Mouse (Mus musculus) adrenal gland, adult 8-10 months (tissue): ENCODE data around the gene C1qb. TPM values are rescaled to one million over a fixed set of nuclear protein-coding genes. Genes with fewer than 3 reads are reported as not detected.

Experiments used
- DNase-seq: peaks from one replicate; pipeline ENCODE4 v3.0.0; 2022
- total RNA-seq, 4 experiments: library from RNA; stranded (reverse); gene quantifications; 2 replicates each; pipeline ENCODE4 v1.2.4; 2022

Gene C1qb
- total RNA-seq, 4 experiments from 2014 or later, result 63.2 to 103 (median 86.1) TPM

DNA sequence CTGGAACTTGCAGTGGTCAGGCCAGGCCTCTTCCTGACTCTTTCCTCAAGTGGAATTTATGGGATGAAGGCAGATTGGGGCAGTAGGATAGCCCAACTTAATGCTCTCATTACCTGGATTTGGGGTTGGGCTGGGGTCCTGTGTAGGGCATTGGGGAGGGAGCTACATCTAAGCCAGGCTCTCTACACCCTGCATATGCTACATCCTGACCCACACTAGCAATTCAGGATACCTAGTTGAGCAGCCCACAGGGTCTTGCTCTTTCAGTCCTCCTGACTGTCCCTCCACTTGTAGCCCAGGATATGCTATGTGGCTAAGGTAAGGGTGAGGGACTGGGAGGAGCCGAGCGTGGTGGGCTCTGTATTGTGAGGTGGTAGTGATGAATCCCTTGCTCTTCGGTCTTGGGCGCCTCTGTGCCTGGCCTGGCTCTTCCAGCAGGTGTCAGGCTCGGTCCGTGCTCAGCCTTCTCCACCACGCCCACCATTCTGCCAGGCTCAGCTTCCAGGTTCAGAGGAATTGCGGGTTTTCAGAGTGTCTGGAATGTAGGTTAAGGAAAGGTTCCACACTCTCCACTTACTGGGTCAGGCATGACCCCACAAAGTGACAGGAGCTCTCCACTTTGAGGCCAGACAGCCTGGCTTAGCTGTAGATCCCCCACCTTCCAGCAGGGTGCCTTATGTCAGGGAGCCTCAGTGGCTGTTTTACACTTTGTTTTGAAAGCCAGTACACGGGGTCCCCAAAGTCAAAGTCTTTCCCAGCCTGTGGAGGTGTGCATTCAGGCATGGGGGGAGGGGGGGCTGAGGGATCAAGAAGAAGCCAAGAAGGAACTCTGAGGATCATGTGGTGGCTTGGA is 7.9 kb upstream of the C1qb start:
- DNase-seq, result no peak

DNA sequence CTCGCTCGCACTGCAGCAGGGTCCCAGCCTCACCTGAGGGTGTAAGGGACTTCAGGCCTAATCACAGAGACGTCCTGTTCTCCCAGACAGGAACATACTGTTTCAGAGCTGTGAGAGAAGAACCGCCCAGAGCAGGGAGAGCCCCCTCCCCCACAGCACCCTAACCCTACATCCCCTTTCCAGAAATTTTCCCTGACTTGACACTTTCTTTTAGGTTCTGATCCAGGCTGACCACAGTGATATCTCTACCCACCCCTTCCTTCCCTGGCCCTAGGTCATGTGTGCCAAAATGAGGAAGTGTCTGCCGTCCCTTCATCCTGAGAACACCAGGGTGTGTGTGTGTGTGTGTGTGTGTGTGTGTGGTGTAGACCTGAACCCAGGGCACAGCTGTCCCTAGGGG is 6.8 kb upstream of the C1qb start, which contains the start of gene C1qc:
Gene C1qc (minus strand): TSS at position 255 of the 400 bp plus-strand sequence.
- no peak for DNase-seq

DNA sequence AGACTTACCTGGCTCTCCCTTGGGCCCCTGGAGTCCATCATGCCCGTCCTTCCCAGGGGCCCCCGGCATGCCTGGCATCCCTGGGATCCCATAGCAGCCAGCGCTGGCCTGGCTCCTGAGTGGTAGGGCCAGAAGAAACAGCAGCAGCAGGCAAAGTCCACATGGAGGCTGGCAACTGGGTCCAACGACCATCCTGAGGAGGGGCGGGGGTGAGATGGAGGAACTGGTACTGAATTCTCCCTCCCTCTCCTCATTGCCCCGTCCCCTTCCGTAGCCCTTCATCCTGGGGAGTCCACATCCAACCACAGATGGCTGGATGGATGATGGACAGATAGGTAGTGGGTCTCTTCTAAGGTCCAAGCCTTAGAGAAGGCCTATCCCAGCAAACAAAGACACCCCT is 6.4 kb upstream of the C1qb start:
- no peak for DNase-seq

DNA sequence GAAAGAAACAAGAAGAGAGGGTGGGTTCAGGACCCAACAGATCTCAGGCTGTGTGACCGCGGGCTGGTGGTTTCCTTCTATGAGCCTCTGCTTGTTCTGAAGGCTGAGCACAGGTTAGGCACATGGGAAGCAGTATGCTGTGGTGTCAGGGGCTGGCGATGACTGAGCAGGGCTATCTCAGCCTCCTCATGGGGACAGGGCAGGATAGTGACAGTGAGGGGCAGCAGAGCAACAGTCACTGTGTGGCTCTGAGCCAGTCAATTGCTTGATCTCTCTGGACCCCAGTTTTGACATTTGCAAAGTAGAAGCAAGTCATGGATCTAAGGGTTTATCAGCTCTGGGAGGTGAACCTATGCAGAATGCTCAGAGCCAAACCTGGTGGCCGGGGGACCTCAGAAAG is 5.1 kb upstream of the C1qb start:
- DNase-seq, result no peak

DNA sequence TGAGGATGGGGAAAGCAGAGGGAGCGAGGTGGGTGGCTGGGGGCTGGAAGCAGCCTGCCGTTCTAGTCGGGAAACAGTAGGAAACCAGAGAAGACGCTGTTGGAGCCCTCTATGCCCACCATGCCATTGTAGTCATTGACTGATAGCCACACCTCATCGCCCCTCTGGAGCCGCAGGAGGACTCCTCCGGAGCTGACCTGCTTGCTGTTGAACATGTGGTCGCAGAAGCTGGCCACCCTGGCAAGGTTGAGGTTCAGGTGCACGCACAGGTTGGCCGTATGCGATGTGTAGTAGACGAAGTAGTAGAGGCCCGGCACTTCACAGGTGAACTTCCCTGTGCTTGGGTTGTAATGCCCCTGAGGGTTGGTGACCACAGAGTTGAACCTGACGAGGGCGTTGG is 4.0 kb upstream of the C1qb start:
- no peak for DNase-seq

DNA sequence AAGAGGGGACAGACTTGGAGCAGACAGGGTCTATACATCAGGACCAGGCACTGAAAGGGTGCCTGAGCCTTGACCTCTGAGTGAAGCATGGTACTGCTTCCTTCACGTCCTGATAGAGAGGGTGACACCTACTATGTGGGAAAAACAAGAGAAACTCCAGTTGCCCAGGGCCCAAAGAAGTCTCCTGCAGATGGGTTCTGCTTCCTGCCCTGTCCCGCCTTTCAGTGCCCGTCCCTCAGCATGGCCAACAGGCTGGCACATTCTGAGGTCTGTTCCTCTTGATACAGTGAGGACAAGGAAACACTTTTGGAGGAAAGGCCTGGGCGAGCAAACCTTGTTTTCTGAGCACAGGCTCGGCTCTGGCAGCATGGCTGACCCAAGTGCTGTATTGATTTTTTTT is 1.7 kb upstream of the C1qb start:
- DNase-seq, result no peak

DNA sequence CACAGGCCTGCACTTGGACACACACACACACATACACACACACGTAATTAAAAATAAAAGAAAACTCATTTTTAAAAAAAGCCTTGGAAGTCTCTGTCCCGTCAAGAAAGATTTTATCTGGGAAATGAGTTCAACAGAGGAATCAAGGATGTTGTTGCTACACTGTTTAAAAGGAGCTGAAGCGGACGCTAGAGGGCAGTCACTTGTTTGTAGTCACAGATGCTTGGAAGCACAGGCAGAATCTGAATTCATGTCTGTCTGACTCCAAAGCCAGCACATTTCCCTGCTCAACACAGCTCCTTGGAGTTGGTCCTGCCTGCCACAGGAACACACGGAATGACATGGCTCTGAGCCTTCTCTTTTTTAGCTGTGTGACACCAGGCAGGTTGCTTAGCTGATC is 7.4 kb downstream of the C1qb start:
- DNase-seq, result no peak

DNA sequence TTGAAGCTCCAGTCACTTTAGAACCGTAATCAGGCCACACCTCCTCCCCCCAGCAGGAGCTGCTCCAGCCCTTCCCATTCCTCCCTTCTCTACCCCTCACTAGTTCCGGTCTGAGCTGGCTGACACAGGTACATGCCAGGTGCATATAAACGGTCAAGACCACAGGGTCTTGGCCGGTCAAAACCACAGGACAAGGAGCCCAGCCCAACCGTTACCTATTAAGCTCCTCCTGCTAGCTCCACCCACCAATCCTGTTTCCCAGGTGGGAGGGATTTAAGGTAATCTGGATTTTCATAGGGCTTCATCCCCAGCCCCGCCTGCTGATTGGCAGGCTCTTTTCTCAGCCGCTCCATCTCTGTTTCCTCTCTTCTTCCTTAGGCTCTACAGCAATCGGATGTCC is 7.8 kb downstream of the C1qb start:
- DNase-seq, result no peak

DNA sequence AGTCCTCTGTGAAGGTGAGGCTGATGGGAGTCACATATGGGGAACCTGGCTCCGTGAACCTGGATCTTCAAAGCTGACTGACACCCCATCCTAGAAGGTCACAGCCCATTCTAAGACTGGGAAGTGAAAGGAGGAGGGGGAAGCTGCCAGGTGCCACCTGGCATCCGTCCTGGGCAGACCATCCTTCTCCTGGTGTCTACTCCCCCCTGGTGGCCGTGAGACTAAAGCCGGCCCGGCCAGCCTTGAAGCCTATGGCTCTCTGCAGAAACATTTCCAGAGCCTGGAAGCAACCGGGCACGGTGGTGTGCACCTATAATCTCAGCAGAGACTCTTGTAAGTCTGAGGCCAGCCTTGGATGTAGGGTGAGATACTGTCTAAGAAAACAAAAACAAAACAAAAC is 9.0 kb downstream of the C1qb start:
- no peak for DNase-seq

DNA sequence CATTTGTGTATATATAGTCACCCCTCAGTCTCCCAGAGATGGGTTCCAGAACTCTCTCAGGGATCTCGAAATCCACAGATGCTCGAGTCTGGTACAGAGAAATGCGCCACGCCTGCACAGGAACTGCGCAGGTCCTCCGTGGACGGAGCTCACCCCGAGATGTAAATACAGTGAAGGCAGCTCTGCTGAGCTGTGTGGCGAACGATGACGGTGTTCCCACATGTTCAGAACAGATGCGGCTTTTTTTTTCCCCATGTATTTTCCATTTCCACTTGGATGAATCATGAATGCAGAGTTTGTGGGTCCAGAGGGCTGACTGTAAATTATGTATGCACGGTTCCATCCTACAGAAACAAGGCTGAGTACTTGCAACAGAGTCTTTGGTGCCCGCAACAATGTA is 11.0 kb downstream of the C1qb start:
- DNase-seq, result no peak

DNA sequence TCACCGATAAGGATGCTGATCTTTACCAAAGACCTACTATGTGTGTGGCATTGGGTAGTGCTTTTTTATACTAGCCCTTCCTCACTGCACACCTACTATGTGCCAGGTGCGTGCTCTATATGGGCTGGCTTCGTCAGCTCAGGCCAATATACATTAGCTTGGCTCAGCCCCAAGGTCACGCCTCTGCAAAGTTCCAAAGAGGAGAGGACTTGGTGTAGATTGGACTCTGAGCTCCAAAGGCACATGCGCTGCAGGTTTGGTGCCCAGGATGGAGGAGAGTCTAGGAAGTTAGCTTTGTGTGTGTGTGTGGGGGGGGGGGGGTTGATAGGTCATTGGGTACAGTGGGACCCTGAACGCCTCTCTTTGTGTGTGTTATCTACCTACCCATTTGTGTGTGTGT is 17.6 kb downstream of the C1qb start:
- DNase-seq, result no peak

DNA sequence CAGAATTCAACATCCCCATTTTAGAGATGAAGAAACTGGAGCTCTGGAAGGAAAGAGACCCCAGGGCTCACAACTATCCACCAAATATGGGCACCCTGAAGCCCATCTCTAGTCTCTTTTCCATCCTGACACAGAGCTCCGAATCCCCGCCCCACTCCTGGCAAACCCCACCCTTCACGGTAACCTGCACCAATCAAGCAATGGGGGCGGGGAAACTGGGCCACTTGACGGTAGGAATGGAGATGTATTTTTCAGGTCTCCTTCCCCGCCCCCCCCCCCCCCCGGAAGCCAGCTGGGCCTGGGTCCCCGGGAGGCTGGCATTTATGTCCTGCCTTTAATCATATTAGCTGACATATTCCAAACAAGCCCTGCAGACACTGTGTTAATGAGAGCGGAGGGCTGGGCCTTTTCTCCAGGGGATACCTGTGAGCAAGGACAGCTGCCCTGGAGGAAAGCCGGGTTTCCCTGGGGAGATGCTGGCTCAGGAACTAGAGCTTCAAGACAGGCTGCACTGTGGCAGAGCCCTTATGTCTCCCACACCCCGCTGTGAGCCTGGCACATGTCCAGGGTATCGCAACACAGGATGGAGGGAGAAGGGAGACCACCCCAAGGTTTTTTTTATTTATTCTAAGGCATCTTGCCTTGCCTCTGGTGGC is 18.2 kb downstream of the C1qb start:
- no peak for DNase-seq

DNA sequence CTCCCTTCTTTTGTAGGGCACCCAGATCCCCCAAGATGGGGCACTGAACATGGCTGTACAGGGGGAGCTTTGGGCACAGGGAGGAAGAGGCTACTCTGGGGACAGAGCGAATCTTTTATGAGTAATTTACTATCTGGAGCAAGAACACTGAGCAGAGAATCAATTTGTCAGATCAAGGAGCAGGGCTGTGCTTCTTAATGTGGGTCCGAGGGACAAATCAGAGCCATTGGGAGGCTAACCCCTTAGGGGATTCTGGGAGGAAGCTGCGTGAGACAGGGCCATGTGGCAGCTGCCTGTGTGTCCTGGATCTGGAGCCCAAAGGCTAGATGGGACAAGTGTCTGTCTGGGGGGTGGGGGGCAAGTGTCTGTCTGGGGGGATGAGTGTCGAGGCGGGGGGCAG is 20.5 kb downstream of the C1qb start:
- no peak for DNase-seq

DNA sequence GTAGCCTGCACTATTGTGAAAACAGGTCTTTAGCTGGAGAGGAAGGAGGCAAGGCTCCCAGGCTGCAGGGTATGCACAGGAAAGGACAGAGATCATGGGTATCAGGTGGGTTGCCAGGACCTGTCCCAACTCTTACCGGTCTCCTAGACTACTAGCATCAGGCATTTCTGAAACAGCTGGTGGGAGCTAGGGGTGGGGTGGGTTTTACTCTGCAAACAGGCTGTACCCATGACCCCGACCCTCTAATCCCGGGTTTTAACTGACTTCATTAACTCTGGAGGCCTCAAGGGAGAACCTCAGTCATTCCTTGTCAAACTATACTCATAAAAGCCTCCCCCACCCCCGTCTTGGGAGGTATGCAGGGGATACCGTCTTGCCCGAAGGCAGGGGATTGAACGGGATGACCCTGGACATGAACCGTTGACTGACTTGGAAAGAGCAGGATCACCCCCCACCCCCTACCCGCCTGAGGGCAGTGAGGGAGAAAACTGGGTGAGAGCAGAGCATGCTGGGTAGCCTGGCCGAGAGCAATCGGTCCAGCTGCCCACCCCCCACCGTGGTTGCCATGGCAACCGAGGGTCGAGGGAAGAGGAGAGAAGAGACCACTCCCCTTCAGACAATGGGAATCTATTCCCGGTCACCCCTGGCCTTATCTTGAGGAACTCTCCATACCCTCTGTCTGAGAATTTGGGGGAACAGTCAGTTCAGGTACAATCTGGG is 21.1 kb downstream of the C1qb start:
- DNase-seq, result no peak

DNA sequence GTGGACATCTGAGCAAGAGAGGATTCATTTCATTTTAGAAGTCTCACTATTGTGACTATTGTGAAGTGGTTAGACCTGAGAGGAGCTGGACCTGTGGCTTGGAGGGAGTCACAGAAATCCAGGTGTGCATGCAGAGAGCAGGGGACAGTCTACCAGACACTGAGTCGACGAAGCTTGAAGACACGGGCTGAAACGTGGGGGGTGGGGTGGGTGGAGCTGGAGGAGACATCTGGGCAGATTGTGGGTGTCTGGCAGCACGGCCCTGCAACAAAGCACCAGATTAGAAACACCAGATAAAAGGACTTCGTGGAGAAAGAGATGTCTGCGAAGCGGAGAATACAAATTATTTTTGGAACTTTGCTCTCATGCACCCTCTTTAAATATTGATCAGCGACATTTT is 22.5 kb downstream of the C1qb start:
- DNase-seq, result no peak

DNA sequence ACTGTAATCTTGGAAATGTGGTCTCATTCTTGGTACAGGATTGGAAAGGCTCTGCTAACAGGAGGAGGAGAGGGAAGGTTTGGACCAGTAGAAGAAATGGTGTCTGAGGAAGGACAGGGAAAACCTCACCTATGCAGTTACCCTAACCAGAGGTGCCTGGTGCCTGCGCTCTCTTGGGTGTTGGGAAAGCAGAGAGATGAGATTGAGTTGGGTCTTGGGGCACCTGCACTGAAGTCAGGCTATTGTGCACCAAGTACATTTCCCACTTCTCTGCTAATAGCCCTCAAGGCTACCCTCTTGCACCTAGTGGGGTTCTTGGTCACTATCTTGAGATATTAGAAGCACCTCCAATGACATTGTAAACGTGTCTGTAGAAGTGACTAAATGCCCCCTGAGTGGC is 23.6 kb downstream of the C1qb start:
- DNase-seq, result no peak

DNA sequence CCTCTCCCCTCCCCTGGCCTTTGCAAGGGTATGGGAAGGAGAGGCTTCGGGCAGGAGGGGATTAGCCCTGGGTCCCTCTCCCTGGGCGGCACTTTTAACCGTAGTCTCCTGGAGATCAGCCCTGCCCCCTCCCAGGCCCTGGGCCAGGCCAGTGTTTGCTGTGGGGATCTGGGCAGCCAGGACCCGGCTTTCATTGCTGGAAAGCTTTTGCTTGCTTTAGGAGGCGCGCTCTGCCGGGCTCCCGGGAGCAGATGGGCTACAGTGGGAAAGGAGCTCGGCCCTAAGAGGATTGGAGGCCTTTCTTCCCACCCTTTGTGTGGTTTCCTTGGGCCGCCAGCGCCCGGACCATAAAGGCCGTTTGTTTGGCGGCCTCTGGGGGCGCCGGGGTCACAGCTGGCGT is 24.2 kb downstream of the C1qb start:
- DNase-seq, result no peak

DNA sequence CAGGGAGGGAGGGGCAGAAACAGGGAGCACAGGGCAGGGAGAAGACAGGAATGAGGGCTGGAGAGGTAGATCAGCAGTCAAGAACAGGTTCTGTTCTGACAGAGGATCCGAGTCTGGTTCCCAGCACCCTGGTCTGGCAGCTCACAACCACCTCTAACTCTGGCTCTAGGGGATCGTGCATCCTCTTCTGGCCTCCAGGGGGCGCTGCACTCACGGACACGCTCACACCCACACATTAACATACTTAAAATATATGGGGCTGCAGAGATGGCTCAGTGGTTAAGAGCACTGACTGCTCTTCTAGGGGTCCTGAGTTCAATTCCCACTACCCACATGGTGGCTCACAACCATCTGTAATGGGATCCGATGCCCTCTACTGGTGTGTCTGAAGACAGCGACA is 26.0 kb downstream of the C1qb start:
- no peak for DNase-seq

DNA sequence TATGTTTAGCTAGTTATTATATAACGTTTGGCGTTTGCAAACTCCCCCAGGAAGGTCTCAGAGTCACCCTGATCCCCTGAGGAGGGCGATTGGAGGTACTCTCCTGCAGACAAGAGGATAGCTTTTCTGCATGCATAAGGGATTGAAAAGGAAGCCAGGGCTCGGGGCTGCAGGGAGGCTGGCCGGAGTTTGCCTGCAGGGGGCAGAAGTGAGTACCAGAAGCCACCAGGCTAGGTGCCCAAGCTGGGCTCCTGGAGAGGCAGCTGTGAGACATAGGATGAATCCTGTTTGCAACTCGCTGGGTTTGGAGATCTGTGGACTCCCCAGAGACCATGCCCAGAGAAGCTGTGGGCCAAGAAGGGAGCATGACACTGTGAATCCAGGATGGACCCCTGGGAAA is 30.9 kb downstream of the C1qb start:
- no peak for DNase-seq

DNA sequence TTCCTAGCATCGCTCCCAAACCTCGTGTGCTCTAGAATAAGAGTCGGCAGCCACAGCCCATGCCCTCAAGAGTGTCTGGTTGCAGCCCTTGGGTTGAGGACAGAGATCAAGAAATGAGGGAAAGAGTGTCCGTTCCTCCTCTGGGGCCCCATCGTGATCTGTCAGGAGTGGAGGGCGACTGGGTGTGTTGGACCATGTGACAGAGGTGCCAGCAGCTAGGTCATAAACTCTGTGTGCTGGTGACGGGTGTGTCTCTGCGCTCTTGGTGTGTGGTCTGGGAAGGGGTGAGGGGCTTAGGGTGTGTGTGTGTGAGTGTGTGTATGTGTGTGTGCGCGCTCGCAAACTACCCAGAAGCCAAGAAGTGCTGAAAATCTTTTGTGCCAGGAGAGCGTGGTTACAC is 33.0 kb downstream of the C1qb start:
- no peak for DNase-seq

DNA sequence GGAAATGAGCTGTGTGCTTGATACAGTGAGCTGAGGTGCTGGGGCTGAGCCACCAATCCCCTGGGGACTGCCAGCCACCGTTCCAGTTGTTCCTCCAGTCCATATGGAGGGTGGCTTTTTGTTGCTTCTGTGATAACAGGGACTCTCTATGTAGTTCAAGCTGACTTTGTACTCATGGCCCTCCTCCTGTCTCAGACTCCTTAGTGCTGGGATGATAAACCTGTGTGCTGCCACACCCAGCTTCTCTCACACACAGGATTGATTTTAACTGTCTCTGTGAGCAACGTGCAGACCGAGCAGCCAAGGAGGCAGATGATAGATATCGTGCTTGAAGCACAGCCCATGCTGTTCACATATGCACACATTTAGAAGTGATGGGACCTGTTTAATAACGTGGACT is 33.9 kb downstream of the C1qb start:
- DNase-seq, result no peak

DNA sequence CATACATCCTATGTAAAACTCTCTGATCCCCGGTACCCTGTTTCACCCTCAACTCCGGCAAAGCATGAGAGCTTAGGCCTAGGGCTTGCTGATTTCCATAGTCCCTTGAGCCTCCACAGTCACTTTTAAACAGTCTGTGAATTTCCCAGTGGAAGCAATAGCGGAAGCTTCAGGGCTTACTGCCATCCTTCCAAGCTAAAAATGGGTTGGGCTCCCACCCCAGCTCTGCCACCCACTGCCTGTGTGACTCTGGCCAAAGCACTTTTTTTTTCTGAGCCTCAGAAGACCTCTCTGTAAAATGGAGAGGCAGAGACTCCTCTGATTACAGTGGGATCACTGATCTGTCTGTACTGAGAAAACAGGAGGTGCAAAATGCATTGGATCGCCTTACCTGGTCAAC is 37.4 kb downstream of the C1qb start:
- DNase-seq, result no peak

DNA sequence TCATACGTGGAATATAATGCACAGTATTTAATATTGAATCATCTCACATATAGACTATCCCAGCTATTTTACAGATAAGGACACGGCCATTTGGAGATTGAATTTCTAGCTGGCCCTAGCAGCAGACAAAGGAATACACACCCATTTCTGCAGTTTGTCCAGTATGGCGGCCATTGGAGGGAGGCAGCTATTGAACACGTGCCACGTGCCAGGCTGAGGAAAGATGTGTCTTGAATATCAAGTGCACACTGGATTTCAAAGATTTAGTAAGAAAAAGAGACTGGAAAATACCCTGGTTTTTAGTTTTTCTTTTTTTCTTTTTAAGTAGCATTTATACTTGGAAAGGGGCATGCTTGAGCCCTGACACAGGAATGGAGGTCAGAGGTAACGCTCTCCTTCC is 38.8 kb downstream of the C1qb start:
- DNase-seq, result no peak

DNA sequence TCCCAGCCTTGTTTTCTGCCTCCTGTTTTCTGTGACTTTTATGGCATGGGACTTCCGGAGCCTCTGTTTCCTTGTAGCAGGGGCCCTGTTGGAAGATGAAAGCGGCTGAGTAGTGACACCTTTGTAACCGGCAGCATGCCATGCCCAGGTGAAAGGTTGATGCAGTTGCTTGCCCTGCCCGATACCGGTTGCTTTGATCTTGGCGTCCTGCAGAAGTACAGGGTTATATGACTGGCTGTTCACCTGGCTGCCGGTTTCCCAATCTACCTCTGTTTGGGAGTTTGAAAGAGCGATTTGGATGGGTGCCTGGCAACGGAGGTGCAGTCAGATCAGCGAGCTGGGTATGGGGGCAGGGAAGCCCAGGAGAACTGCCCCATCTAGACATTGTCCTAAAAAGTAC is 43.2 kb downstream of the C1qb start:
- no peak for DNase-seq
